Mouse (Mus musculus) adrenal gland, postnatal 36 days (tissue): ENCODE results near the gene Lhx6. TPM values are rescaled to one million over a fixed set of nuclear protein-coding genes. Genes with fewer than 3 reads are reported as not detected.

ENCODE experiments used
- DNase-seq, 2 experiments: peaks; one replicate each; pipeline ENCODE4 v3.0.0; 2021; ENCODE audit warnings: mixed read lengths in 1 of 2
- total RNA-seq, 2 experiments: library from RNA; stranded (reverse); gene quantifications; 2 replicates each; pipeline ENCODE4 v1.2.3; 2021

Gene Lhx6
- total RNA-seq, 2 experiments from 2014 or later = 1.6 to 1.8 TPM

DNA sequence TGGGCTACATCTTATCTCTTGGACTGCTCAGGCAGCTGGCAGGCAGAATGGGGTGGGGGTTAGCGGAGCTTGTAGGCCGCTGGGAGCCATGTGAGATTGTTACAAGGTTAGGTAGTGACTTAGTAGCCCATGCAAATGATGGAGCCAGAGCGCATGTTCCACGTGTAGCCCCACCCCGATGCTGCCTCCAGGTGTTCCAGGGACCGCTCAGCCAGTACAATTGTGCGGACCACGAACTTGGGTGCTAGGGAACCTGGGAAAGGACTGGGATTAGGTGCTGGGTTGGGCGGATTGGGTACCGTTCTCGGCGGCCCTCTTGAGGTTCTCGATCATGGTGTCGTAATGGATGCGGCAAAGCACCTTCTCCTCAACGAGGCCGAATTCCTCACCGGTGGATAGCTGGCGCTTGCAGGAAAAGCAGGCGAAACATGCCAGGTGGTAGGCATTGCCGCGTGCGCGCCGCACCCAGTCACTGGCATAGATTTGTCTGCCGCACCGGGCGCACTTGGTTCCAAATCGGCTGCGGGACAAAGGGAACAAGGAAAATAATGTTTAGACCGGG lies 11.2 kb downstream of the Lhx6 start:
- DNase-seq = no peak

DNA sequence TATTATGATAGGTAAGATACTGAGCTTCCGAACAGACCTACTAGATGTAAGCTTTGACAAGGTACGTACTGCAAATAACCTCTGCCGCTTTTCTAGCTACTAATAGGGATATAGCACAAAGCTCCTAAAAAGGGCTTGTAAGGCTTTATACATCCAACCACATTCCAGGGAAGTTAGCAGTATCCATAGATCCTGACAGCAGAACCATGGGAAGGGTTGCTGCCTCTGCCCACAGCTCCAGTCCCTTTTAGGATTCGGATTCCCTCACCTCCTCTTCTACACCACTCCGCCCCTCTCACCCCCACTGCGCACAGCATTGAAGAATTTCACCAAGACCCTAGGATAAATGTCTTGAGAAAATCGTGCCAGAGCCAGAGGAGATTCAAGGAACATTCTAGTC lies 11.9 kb downstream of the Lhx6 start:
- no peak for DNase-seq

- no peak for DNase-seq
Measured at GRCm38 (mm10) chr2:36092748-36093147, 12.5 kb downstream of the Lhx6 start.

DNA sequence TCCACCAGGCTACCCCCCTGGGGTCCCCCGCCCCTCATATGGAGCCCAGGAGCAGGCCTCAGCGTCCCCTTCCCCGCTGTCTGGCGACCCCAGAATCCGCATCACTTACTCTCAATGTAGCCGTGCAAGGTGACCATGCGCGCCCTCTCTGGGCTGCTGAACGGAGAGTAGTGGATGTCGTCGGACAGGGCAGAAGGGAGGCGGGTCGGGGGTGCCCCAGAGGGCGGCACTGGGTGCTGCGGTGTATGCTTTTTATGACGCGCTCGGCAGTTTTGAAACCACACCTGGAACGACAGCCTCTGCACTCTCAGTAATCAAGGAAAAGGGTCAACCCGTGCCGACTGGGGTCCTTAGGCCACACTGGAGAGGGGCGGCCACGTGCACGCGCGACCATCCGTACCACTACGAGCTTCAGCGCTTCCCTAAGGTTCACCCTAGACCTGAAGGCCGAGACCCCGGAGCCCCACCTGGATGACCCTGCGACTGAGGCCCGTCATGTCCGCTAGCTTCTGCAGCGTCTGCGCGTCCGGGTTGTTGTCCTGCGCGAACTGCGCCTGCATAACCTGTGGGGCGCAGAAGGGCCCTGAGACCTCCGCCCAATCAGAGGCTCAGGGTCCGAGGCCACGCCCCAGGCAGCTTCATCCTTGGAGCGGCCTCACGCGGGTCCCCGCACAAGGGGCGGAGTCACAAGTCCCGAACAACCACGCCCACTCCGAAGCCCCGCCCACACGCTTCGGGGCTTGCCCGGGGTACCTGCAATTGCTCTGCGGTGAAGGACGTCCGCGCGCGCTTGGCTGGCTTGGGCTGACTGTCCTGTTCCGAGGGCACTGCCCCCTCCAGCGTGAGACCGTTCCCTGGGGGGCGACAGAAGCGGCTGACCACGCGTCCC lies 14.1 kb downstream of the Lhx6 start:
- peak; percentile 73 to 77 for DNase-seq

DNA sequence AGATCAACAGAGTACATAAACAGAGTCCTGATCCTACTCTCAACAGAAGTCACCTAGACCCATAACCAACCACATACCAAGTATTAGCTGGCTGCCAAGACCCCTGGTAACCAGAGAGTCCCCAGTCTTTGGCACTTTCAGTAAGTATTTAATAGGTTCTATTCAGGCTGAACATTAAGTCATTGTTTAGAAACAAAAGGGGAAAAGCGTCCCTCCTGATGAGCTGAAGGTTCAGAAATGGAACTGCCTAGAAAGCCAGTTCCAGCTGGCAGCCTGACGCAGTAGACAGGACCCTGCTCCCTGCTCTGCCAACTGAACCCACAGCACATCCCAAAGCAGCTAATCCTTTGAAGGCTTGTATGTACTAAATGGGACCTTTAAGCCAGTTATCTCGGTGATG lies 16.0 kb downstream of the Lhx6 start:
- DNase-seq = no peak

- DNase-seq = peak in 1 of 2 experiments; percentile 22
Measured at GRCm38 (mm10) chr2:36085041-36085440, 20.2 kb downstream of the Lhx6 start.

- peak in 1 of 2 experiments; percentile 23 for DNase-seq
Measured at GRCm38 (mm10) chr2:36082802-36083580, 22.2 kb downstream of the Lhx6 start.

GRCm38 (mm10) chr2:36081446-36081845 lies 23.8 kb downstream of the Lhx6 start:
- DNase-seq = no peak

DNA sequence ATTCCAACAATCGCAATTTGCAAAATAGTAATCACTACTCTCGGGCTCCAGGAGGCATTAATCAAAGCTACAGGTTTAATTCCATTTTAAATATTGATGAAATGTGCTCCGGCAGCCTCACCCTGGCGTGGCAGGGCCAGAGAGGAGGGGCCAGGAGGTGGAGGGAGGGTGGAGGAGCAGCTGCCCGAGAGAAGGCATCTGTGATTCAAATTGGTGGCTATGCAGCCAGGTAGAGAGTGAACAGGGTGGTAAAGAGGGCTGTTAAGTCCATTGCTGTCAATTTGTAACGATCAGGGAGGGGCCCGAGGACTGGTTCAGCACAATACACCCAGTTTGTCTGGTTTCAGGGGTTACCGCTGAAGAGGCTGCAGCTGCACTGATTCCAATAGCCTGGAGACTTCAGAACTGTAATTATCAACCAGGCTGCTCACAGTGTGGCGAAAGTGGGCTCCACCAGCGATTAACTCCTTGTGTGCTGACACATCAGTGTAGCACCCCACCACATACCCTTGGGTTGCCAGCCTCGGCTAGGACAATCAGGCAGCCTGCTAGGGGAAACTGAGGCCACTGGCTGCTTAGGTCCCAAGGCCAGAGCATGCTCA lies 27.9 kb downstream of the Lhx6 start:
- no peak for DNase-seq

GRCm38 (mm10) chr2:36075210-36075609 lies 30.0 kb downstream of the Lhx6 start:
- no peak for DNase-seq

DNA sequence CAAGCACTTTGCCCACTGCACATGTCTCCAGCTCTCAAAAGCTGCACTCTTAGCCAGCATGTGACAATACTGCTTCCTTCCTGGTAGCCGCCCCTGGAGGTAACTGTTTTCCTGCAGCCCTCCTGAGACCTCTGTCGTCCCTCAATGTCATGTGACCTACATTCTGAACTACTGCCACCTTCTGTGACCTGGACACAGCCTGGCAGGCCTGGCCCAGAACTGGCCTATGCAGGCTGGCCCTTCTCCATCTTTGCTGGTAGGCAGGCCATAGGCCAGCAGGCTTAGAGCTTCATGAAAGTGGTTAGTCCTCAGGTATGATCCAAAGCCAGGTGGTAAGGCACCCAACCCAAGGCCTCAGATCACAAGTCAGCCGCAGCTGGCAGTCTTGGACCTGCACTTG lies 31.4 kb downstream of the Lhx6 start:
- peak in 1 of 2 experiments; percentile 45 for DNase-seq

- no peak for DNase-seq
Measured at GRCm38 (mm10) chr2:36071660-36072305, 33.4 kb downstream of the Lhx6 start.

DNA sequence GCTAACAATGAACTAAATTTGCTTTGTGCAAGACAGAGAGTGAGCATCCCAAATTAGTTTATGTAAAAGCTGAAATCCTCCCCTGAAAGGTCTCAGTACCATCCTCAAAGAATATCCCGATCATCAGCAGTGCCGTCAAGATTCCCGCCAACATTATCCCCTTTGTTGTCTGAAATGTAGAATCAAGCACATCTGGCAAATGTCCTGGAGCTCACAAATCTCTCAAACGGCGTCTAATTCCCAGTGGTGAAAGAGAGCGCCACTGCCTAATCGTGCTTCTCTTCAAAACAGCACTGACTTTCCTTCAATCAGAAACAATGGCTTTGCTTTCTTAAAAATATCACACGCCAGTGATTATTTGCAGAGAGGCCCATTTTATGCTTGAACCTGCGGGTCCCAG lies 38.1 kb downstream of the Lhx6 start:
- DNase-seq = no peak

DNA sequence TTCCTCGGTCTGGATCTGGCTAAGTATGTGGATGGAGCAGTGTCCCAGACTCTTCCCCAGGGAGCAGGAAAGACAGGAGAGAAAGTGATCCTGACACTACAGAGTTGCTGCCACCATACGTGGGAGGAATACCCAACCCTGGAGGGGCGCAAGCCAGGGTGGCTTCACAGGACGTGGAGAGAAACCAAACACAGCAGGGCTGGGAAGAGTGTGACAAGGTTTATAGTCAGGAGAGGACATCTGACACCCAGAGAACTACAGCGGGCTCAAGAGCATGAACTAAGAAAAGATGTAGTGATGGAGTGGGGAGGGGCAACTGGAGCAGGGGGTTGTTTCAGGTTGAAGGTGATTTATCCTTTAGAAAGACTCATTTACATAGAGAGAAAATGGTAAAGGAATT lies 43.8 kb downstream of the Lhx6 start:
- no peak for DNase-seq

GRCm38 (mm10) chr2:36056248-36056647 lies 49.0 kb downstream of the Lhx6 start:
- no peak for DNase-seq

DNA sequence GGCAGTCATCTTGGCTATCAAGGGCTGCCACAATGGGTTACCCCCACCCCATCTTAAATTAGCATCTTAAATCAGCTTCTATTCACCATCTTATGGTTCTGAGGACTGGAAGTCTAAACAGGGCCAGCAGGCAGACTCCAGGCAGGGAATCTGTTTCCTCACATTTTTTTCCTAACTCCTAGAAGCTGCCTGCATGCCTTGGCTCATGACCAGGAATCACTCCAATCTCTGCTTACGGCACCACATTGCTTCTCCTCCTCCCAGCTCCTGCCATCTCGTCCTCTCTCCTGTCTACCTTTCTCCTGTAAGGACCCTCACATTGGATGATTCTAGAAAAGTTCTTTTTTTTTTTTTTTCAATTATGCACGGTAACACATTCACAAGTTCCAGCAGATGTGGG lies 52.0 kb downstream of the Lhx6 start:
- DNase-seq = no peak

DNA sequence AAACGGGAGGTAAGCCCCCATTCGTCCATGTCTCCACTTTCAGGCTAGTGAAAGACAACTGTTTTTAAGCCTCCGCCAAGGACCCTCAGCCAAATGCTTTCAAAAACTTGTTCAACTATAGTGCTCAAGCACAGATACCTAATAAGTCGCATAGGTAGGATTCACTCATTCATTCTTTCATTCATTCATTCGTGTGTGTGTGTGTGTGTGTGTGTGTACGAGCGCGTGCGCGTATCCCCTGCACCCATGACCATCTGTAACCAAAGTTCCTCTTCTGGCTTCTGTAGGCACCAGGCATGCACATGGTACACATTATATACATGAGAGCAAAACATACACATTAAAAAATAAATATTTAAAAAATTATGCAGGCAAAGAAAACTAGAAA lies 55.6 kb downstream of the Lhx6 start:
- DNase-seq = no peak

DNA sequence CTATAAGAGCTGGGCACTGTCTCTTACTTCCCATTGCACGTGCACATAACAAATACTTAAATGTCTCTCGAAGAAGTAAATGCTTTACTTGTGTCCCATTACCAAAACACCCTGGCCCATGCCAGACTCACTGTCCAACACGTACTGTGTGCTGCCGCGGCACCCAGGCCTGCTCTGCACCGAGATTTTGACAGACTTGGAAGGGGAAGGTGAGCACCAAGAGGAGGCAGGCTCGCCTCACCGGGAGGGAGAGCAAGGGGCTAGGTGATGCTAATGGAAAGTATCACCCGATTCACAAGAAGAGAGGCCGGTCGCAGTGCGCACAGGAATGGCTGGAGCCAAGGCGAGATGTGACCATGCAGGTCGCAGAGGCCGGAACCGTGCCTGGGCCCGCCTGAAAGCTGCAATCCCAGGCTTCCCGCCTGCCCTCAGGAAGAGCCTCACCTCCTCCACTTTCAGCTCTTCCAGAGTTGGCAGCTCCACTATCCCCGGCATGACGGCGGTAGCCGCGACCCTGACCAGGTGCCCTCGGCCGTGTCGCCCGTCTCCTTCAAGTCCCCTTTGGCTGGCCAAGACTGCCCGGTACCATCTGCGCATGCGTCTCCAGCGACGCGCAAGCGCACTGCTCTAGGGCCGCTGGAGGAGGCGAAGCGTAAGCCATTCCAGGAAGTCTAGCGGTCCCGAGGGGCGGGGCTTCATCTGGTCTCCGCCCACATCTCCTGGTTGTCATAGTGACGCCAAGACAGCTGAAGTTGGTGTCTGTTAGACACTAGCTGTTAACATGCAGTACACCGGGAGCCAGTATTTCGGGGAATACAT lies 56.3 kb downstream of the Lhx6 start, which contains the start of the genes Ndufa8 and Morn5:
Gene Ndufa8 (minus strand): TSS at position 659 of the 819 bp plus-strand sequence.
Gene Morn5 (plus strand): TSS at position 711 of the 819 bp plus-strand sequence.
- peak; percentile 99 to 100 for DNase-seq

GRCm38 (mm10) chr2:36048164-36048563 lies 57.0 kb downstream of the Lhx6 start:
- no peak for DNase-seq

- no peak for DNase-seq
Measured at GRCm38 (mm10) chr2:36040872-36041271, 64.3 kb downstream of the Lhx6 start.
